Mouse (Mus musculus) lung, postnatal 10 days (tissue): ENCODE measurements around the gene Vav1.
A peak's percentile ranks its signal among the peaks of the same experiment; 100 is the strongest.

Experiments used
- DNase-seq: peaks from one replicate; pipeline ENCODE4 v3.0.0; 2021

Gene Vav1

DNA sequence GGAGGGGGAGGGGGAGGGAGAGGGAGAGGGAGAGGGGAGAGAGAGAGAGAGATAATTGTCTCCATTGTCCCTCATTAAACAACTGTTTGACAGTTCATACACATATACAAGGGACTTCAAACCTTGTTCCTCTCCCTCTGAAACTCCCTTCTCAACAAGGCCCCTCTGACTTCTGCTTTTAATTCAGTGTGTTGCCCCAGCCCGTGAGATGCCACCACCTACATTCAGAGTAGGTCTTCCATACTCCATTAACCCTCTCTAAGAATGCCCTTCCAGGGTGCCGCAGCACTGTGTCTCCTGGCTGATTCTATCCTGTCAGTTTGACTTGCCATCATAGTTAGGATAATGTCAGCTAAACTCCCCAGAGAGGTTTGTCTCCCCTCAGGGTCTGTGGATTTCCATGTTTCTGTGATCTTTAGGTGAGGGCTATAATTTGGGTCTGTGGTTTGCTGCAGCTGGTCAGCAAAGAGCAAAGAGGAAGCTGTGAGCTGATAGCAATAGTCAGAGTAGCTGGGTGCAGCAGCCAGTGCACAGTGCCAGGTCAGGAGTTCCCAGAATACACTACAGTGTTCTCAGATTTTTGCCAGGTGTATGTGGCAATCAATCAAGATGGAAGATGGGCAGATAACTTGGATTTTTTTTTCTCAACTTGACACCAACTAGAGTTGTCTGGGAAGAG lies 65.3 kb downstream of the Vav1 start:
- no peak for DNase-seq

DNA sequence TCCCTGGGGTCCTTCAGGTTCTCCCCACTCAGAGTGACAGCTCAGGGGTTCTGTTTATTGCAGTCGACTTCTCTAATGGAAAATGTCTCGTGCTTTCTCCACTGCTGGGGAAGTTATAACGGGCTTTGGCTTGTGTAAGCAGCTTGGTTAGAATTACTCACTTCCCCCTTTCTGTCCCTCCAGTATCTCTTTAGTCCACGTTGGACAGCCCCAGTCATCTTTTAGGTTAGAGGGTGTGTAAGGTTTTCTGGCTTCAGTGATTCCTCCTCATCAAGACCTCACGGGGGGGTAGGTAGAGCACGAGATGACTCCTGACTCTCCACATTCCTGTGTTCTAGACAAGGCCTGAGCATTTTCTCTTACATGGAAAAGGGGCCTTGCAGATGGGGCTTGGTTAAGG lies 68.1 kb downstream of the Vav1 start:
- peak; percentile 6 for DNase-seq

DNA sequence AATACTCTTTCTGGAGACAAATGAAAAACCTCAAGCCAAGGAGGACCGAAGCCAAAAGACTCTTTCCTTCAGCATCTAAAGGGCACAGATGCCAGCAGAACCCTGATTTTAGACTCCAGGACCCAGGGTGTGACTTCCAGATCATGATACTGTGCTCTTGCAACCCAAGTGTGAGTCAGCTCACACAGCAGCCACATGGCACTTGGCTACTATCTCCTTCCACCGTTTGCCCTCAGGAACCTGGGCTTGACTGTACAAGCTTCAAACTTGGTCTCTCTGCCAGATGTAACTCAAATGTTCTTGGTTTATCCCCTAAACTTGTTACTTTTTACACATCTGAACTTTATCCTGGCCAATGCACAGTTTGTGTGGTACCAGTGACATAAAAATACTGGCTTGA lies 68.9 kb downstream of the Vav1 start:
- no peak for DNase-seq

DNA sequence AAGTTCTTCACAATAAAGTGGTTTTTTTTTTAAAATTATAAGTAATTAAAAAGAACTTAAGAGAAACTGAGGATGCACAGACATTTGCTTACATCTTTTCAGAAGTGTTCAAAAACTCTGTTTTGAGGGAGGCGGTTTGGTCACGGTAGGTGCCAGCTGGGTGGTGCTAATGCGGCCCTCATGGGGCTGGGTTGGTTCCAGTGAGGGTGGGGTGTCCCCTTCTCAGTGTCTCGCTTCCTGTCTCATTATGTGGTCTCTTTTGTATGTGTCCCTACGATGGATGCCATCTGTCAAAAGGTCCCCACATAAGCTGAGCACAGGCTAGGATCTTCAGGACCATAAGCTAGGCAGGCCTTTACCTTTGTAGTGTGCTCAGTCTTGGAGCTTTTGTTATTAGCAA lies 70.2 kb downstream of the Vav1 start:
- DNase-seq: peak; percentile 8

DNA sequence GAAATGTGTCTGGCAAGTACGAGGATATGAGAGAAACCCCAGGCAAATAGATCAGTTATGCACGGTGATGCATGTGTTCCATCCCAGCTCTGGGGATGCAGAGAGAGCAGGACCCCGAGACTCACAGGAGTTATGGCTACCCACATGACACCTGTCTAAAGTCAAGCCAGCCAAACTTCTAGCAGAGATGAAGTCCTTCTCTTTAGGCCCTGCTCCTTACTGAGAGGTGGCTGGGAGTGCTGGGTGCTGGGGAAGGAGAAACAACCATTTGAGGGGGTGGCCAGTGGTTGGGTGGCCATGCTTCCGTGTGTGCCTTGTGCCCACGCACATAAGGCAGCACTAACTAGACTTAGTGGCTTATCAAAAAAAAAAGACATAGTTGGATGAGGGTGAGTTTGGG lies 71.3 kb downstream of the Vav1 start:
- no peak for DNase-seq

DNA sequence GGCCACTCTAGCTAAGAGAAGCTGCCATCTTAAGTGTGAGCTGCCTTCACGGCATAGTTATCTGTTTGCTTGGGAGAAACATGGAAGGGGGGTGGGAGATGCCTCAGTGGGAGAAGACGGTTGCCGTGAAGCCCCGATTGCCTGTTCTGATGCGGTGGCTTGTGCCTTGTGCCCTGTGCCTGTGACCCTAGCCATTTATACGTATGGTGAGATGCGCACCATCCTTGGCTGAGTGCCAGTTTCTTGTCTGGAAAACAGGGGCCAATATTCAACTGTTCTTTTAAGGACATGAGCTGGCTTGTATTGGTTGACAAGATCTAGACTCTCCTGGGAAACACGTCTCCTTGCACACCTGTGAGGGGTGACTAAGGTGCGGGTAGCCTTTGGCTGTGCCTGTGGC lies 72.2 kb downstream of the Vav1 start:
- DNase-seq: no peak

DNA sequence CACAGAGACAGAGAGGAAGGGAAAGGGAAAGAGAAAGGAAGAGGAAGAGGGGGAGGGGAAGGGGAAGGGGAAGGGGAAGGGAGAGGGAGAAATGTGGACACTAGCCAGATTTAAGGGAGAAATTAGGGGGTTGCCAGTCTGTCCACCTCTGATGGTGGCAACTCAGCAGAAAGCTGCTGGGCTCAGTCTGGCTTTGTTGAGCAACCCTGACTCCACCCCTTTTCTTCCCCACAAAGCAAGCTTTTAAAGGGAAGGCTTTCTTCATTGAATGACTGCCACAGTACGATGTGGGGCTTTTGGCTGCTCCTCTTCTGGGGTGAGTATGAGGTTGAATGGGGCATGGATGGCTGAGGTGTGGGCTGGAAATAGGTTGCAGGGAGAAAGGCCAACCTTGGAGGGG lies 79.5 kb downstream of the Vav1 start, which contains the start of gene Adgre1:
TSS of gene Adgre1 (plus strand) at position 251 of the 400 bp plus-strand sequence.
- no peak for DNase-seq

DNA sequence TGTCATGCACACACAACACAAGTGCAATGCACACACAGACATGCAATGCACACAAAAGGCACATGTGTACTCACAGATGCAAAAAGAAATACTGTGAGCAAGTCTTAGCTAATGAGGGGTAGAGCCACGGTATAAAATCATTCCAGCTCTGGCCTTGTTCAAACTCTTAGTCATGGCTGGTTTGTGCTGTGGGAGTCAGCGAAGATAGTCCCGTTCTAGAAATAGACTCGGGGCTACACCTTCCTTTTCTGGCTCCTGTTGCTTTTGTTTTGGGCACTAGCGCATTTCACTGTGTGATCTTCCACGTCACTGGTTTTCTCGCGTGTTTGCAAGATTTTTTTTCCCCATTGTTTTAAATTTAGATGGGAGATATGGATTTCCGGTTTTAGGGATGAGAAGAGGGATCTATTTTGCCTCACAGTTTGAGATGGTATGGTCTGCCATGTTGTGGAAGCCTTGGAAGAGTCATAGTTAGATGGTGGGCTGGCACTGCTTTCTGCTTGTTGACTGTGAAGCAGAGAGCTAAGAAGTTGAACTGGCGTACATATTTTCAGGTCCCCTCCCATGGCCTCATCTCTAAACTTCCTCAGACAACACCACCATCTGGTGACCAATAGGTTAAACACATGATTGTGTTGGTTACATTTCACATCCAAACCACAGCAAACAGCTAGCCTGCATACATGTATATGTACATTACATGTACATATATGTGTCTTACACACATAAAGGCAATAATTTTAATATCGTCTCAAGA lies 80.8 kb downstream of the Vav1 start:
- no peak for DNase-seq
